Mouse (Mus musculus): Measurements from ENCODE around the gene Pus3. TPM values are rescaled to one million over a fixed set of nuclear protein-coding genes. Genes with fewer than 3 reads are reported as not detected.
A peak's percentile ranks its signal among the peaks of the same experiment; 100 is the strongest.
"Not testable (repeated sequence)": the region's sequence is repeated elsewhere in the genome, so short reads cannot be mapped to it uniquely, and the experiment has no call there.

Gene Pus3
- polyA plus RNA-seq, 1 experiment from 2014 or later = 18.0 TPM

GRCm38 (mm10) chr9:35587674-35588073 lies 29.3 kb downstream of the Pus3 start:
- Histone ChIP-seq H3K4me3 (ENCODE audit: low read depth, low read length) (no peak overlapping the region), H3K36me3 (ENCODE audit: control insufficient read depth, insufficient read depth, low read length) (no peaks in the 10 kb centered on the region), H3K9me3 (ENCODE audit: control insufficient read depth, low read length) (no peaks in the 10 kb centered on the region), H3K4me1 (ENCODE audit: control insufficient read depth, insufficient read depth, low read length) (no peaks in the 10 kb centered on the region), H3K27me3 (replicated peaks; ENCODE audit: control insufficient read depth, insufficient read depth, low read length) (no peaks in the 10 kb centered on the region), H3K27ac (replicated peaks; ENCODE audit: low read depth, low read length) (no peak overlapping the region), H3K9ac (ENCODE audit: low read depth, low read length) (no peak overlapping the region), H3K4me2 (ENCODE audit: low read depth, low read length) (no peak overlapping the region)
- 39% methylated on average over 1 of the region's 1 CpGs for WGBS
- no peak for DNase-seq (ENCODE audit: low spot score)
- no peak for ATAC-seq (ENCODE audit: low read depth)

GRCm38 (mm10) chr9:35592903-35593302 lies 34.5 kb downstream of the Pus3 start:
- no peak overlapping the region for H3K9ac ChIP-seq (ENCODE audit: low read depth, low read length)
- H3K36me3 ChIP-seq (ENCODE audit: control insufficient read depth, insufficient read depth, low read length) = no peaks in the 10 kb centered on the region
- WGBS = 15% methylated on average over 2 of the region's 2 CpGs
- no peak overlapping the region for H3K4me2 ChIP-seq (ENCODE audit: low read depth, low read length)
- H3K27ac ChIP-seq (replicated peaks; ENCODE audit: low read depth, low read length) = no peak overlapping the region
- DNase-seq (ENCODE audit: low spot score) = peak; percentile 32
- no peaks in the 10 kb centered on the region for H3K27me3 ChIP-seq (replicated peaks; ENCODE audit: control insufficient read depth, insufficient read depth, low read length)
- no peak for ATAC-seq (ENCODE audit: low read depth)
- no peaks in the 10 kb centered on the region for H3K9me3 ChIP-seq (ENCODE audit: control insufficient read depth, low read length)
- H3K4me3 ChIP-seq (ENCODE audit: low read depth, low read length) = no peak overlapping the region
- H3K4me1 ChIP-seq (ENCODE audit: control insufficient read depth, insufficient read depth, low read length) = no peaks in the 10 kb centered on the region

- no peak overlapping the region for H3K27ac ChIP-seq (replicated peaks; ENCODE audit: low read depth, low read length)
- no peak overlapping the region for H3K9ac ChIP-seq (ENCODE audit: low read depth, low read length)
- DNase-seq (ENCODE audit: low spot score) (no peak), ATAC-seq (ENCODE audit: low read depth) (no peak)
- WGBS = 67% methylated on average over 8 of the region's 8 CpGs
- no peak overlapping the region for H3K4me3 ChIP-seq (ENCODE audit: low read depth, low read length)
- no peaks in the 10 kb centered on the region for H3K4me1 ChIP-seq (ENCODE audit: control insufficient read depth, insufficient read depth, low read length)
- no peaks in the 10 kb centered on the region for H3K36me3 ChIP-seq (ENCODE audit: control insufficient read depth, insufficient read depth, low read length)
- no peaks in the 10 kb centered on the region for H3K27me3 ChIP-seq (replicated peaks; ENCODE audit: control insufficient read depth, insufficient read depth, low read length)
- no peak overlapping the region for H3K4me2 ChIP-seq (ENCODE audit: low read depth, low read length)
- H3K9me3 ChIP-seq (ENCODE audit: control insufficient read depth, low read length) = no peaks in the 10 kb centered on the region
These were observed 49.4 kb downstream of the Pus3 start for GRCm38 (mm10) chr9:35607647-35608405.

GRCm38 (mm10) chr9:35611841-35612240 lies 53.4 kb downstream of the Pus3 start, which contains the start of gene Pate4:
Gene Pate4 (minus strand): TSS chr9:35611941.
- 78% methylated on average over 1 of the region's 1 CpGs for WGBS
- Histone ChIP-seq H3K9me3 (ENCODE audit: control insufficient read depth, low read length) (no peaks in the 10 kb centered on the region), H3K9ac (ENCODE audit: low read depth, low read length) (no peak within 1 kb of the TSS), H3K27me3 (replicated peaks; ENCODE audit: control insufficient read depth, insufficient read depth, low read length) (no peaks in the 10 kb centered on the region), H3K4me3 (ENCODE audit: low read depth, low read length) (no peak within 1 kb of the TSS), H3K27ac (replicated peaks; ENCODE audit: low read depth, low read length) (no peak within 1 kb of the TSS), H3K36me3 (ENCODE audit: control insufficient read depth, insufficient read depth, low read length) (no peaks in the 10 kb centered on the region), H3K4me1 (ENCODE audit: control insufficient read depth, insufficient read depth, low read length) (no peaks in the 10 kb centered on the region), H3K4me2 (ENCODE audit: low read depth, low read length) (no peak within 1 kb of the TSS)
- DNase-seq (ENCODE audit: low spot score) (no peak), ATAC-seq (ENCODE audit: low read depth) (no peak)

GRCm38 (mm10) chr9:35614005-35614404 lies 55.6 kb downstream of the Pus3 start:
- WGBS = 22% methylated on average over 2 of the region's 2 CpGs
- Histone ChIP-seq H3K27me3 (replicated peaks; ENCODE audit: control insufficient read depth, insufficient read depth, low read length) (no peaks in the 10 kb centered on the region), H3K36me3 (ENCODE audit: control insufficient read depth, insufficient read depth, low read length) (no peaks in the 10 kb centered on the region), H3K9ac (ENCODE audit: low read depth, low read length) (no peak overlapping the region), H3K4me1 (ENCODE audit: control insufficient read depth, insufficient read depth, low read length) (no peaks in the 10 kb centered on the region), H3K4me2 (ENCODE audit: low read depth, low read length) (no peak overlapping the region), H3K4me3 (ENCODE audit: low read depth, low read length) (no peak overlapping the region), H3K27ac (replicated peaks; ENCODE audit: low read depth, low read length) (no peak overlapping the region), H3K9me3 (ENCODE audit: control insufficient read depth, low read length) (no peaks in the 10 kb centered on the region)
- DNase-seq (ENCODE audit: low spot score) = no peak
- ATAC-seq (ENCODE audit: low read depth) = no peak

- ATAC-seq (ENCODE audit: low read depth); H3K4me1 ChIP-seq (ENCODE audit: control insufficient read depth, insufficient read depth, low read length); H3K4me2 ChIP-seq (ENCODE audit: low read depth, low read length); H3K4me3 ChIP-seq (ENCODE audit: low read depth, low read length); H3K9ac ChIP-seq (ENCODE audit: low read depth, low read length); H3K27ac ChIP-seq (replicated peaks; ENCODE audit: low read depth, low read length); DNase-seq (ENCODE audit: low spot score); H3K9me3 ChIP-seq (ENCODE audit: control insufficient read depth, low read length); H3K36me3 ChIP-seq (ENCODE audit: control insufficient read depth, insufficient read depth, low read length); H3K27me3 ChIP-seq (replicated peaks; ENCODE audit: control insufficient read depth, insufficient read depth, low read length): not testable (repeated sequence)
- WGBS = 63% methylated on average over 2 of the region's 2 CpGs
These were observed 58.4 kb downstream of the Pus3 start for GRCm38 (mm10) chr9:35616784-35617183.

Other genes starting within 250 kb of the Pus3 start
- 15.8 and 19.7 TPM in 2 replicates for gene Cdon, start 137.5 kb upstream of the Pus3 start, polyA plus RNA-seq (2014; fragmentation: Nextera tagmentation; extraction: Ambion mirVana)
- gene Gm1113, start 40.3 kb upstream of the Pus3 start, polyA plus RNA-seq (2014; fragmentation: Nextera tagmentation; extraction: Ambion mirVana) = not detected in 2 replicates
- gene Ddx25, start 67 bp upstream of the Pus3 start, polyA plus RNA-seq (2014; fragmentation: Nextera tagmentation; extraction: Ambion mirVana) = 3.7 and 4.9 TPM in 2 replicates
- gene Pate2, start 11.7 kb downstream of the Pus3 start, polyA plus RNA-seq (2014; fragmentation: Nextera tagmentation; extraction: Ambion mirVana) = 0.24 and 0.61 TPM in 2 replicates
- gene Hyls1, start 11.8 kb downstream of the Pus3 start, polyA plus RNA-seq (2014; fragmentation: Nextera tagmentation; extraction: Ambion mirVana) = 17.4 and 18.4 TPM in 2 replicates
- gene Pate4, start 53.3 kb downstream of the Pus3 start, polyA plus RNA-seq (2014; fragmentation: Nextera tagmentation; extraction: Ambion mirVana) = not detected in 2 replicates
- 0.16 TPM in 1 of 2 replicates, not detected in the other for gene Pate3, start 89.6 kb downstream of the Pus3 start, polyA plus RNA-seq (2014; fragmentation: Nextera tagmentation; extraction: Ambion mirVana)
- gene Pate1, start 128.8 kb downstream of the Pus3 start, polyA plus RNA-seq (2014; fragmentation: Nextera tagmentation; extraction: Ambion mirVana) = not detected in 2 replicates
- not detected in 2 replicates for gene Gm17677, start 182.5 kb downstream of the Pus3 start, polyA plus RNA-seq (2014; fragmentation: Nextera tagmentation; extraction: Ambion mirVana)
- gene Gm17727, start 219.5 kb downstream of the Pus3 start, polyA plus RNA-seq (2014; fragmentation: Nextera tagmentation; extraction: Ambion mirVana) = not detected in 2 replicates
- not detected in 2 replicates for gene Gm27235, start 231.5 kb downstream of the Pus3 start, polyA plus RNA-seq (2014; fragmentation: Nextera tagmentation; extraction: Ambion mirVana)
- gene D730048I06Rik, start 231.5 kb downstream of the Pus3 start, polyA plus RNA-seq (2014; fragmentation: Nextera tagmentation; extraction: Ambion mirVana) = not detected in 2 replicates

Data from embryonic facial prominence, embryonic 14.5 days (tissue).